Mouse (Mus musculus) heart, adult 11 months (tissue): ENCODE data around the gene Tmem251.
A peak's percentile ranks its signal among the peaks of the same experiment; 100 is the strongest.

Source experiments
- DNase-seq: peaks from one replicate; pipeline ENCODE4 v3.0.0; 2022

The Tmem251 gene

DNA sequence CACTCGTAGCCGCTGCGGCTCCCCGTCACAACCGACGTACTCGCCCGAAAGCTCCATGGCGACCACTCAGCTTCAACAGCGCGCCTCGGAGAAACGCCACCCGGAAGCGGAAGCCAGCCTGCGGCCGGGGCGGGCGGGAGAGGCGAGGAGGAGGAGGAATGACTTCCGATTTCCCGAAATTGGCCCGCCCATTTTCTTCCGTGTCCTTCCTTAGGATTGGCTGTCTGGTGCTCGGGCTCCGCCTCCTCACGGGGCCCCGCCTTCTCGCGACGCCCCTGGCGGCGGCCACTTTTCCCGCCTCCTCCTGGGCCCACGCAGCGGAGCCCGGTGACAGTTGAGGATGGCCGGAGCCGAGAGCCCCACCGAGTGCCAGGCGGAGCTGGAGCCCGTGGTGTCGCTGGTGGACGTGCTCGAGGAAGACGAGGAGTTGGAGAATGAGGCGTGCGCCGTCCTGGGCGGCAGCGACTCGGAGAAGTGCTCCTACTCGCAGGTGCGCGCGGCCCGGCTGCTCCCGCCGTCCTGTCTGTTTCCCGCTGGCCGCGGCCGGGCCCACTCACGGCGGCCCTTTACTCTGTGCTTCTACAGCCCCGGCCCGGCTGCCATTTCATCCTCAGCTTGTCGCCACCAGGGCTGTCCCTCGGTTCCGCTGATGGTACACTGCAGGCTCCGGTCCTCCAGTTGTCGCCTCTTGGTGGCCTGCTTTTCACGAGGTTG lies 14.3 kb downstream of the Tmem251 start, which contains the start of the genes Gm28051, Gon7 and Ubr7:
Gm28051 (minus strand) TSS at position 77 of the 714 bp plus-strand sequence.
Gon7 (minus strand) TSS at position 115 of the 714 bp plus-strand sequence.
Ubr7 (plus strand) TSS at position 279 of the 714 bp plus-strand sequence.
- DNase-seq = peak; percentile 99

GRCm38 (mm10) chr12:102758403-102758756 lies 14.8 kb downstream of the Tmem251 start, which contains the start of gene Gm20604:
Gene Gm20604, minus strand, starts transcription at chr12:102758672.
- DNase-seq = peak; percentile 89

DNA sequence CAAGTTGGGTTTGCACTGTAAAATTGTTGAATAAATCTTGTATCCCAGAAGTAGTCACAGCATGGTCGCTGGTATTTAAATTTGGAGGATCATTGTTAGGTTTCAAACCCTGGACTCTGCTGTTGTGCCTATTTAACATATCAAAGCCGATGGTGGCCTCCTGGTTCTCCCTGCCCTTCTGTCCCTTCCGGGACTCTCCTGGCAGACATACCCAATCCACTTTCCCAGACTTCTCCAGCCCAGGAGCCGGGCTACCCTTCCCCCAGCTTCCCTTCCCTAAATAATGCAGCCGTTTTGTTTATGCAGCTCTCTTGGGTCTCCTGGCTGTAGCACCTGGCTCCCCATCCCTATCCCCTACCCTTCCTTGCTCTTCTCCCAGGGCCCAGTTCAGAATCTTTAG lies 15.4 kb downstream of the Tmem251 start:
- peak; percentile 89 for DNase-seq

DNA sequence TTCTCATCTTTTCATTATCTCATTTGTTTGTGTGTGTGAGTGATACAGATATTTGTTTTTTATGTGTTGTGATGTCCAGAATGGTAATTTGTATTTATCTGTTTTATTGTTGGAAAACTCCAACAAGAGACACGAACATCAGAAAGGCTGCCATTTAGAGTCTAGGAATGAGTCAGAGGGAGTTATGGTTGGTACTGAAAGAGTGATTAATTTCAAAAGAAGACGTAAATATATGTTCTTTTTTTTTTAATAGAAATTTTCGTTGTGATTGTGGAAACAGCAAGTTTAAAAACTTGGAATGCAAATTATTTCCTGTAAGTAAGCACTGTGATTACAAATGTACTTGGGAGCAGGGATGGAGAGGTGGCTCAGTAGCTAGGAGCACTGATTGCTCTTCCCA lies 18.1 kb downstream of the Tmem251 start:
- no peak for DNase-seq

DNA sequence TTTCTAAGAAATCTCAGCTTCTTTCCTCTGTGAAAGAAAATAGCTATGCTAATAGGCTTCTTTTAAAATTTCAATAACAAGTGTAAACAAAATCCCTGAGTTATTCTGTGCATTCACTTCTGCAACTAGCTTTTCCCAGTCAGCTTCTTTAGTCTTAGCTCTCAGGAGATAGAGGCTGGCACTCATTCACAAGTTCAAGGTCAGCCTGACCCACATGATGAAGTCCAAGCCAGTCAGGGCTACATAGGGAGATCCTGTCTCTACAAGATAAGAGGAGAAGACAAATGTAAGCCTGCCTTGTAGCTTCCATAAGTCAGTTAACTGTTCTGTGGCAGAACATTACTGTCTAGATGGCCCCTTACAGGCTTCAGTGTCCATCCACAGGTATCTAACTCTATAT lies 20.1 kb downstream of the Tmem251 start:
- peak; percentile 75 for DNase-seq

GRCm38 (mm10) chr12:102769000-102769399 lies 25.4 kb downstream of the Tmem251 start:
- no peak for DNase-seq

GRCm38 (mm10) chr12:102771601-102772000 lies 28.0 kb downstream of the Tmem251 start:
- DNase-seq = no peak

GRCm38 (mm10) chr12:102772676-102773075 lies 29.1 kb downstream of the Tmem251 start:
- peak; percentile 55 for DNase-seq

DNA sequence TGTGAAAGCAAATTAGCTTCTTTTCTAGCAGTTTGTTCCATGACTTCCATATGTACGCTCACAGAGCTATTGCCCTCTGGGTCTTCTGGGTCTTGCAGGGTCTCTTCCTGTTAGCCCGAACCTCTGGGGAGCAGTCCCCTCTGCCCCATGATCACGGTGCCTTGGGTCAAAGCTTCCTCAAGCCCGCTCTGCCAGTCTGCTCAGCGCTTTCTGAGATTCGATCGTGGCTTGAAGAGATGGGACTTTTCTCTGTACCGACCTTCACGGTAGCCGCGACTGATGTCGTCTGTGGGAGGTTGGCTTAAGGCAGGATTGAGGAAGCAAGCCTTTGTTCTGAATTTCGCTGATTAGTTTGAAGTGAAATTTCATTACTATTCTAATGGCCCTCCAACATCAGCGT lies 32.5 kb downstream of the Tmem251 start:
- peak; percentile 61 for DNase-seq

DNA sequence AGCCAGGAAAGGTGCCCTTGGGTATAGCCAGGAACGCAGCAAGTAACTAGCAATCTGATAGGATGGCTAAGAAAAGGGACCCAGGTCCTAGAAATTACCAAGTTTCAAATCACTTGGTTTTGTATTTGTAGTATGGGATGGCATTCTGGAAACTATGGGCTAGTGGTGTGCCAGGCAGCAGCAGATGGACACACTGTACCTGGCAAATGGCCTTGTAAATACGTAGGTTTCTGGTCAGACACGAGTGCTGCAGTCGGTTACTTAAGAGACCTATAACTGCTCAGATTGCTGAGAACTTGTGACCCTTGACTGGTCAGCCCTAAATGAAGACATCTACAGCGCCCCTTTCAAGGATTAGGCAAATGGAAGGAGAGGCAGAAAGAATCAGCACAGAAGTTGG lies 34.6 kb downstream of the Tmem251 start:
- DNase-seq = peak; percentile 64

GRCm38 (mm10) chr12:102779452-102779851 lies 35.9 kb downstream of the Tmem251 start:
- DNase-seq = peak; percentile 81

GRCm38 (mm10) chr12:102782841-102783240 lies 39.3 kb downstream of the Tmem251 start:
- DNase-seq = no peak

DNA sequence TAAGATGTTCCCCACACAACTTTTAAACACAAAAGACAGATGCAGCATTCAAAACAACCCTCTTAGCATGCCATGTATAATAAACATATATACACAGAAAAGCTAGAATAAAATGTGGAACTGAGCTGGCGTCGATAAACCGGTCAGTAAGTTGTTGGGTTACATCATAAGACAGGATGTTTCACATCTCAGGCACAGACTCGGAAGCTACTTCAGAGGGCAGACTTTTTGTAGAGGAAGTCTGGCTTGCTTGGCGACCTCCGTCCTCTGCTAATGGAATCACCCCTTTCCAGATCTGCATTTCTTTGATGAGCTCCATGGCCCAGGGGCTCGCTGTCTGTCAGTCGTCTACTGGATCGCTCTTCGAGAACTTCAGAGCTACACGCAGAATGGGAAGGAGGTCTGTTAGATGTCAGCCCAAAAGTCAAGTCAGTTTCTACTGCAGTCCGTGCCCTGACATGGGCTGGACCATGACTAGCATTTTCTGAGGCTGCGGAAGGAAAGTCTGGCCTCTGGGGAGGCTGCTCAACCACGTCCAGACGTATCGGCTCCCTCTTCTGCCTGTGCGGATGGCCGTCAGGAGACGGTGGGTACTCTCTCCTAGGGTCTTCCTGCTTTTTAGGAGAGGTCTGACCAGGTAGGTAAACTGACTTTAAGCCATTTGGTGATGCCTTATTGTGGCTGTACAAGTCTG lies 41.5 kb downstream of the Tmem251 start:
- peak; percentile 68 for DNase-seq

DNA sequence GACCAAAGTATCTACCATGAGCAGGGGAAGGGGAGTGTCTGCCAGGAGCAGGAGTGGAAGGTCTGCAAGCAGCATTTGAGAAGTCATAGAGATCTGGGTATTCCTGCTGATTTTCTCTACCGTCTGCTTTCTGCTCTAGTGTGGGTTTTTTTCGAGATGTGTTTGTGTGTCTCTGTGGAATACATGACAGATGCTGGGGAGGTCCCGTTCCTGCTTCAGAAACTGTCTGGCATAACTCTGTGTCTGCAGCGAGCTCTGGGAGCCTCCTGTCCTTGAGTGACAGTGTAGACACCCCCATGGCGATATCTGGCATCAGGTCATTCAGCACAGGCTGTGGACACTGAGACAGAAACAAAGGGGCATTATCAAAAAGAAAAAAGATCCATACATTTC lies 42.0 kb downstream of the Tmem251 start:
- DNase-seq = no peak

GRCm38 (mm10) chr12:102787927-102788326 lies 44.4 kb downstream of the Tmem251 start:
- DNase-seq = no peak
